Mouse (Mus musculus) mouse embryonic stem cell (cell line): ENCODE data around the gene Galntl6.

Source experiments
- in situ Hi-C, 2 experiments: fragments of 300-500 bp; cut with MboI; formaldehyde crosslinking; loops; 1 replicate in 1 of 2; 3 replicates in 1 of 2; pipeline ENCODE4 v1.14.3; 2019 to 2020; ENCODE audit warnings: low sequenced_read_pairs in 2 of 2, low pct_unique_long_range_greater_than_20kb in 1 of 2, mixed read lengths in 1 of 2; ENCODE audit not compliant: unreplicated experiment in 1 of 2

Gene Galntl6

GRCm38 (mm10) chr8:57758857-57759256 is 1153.6 kb downstream of the Galntl6 start:
- in situ Hi-C loops, result no loop called here

- in situ Hi-C loops, result no loop called here
Measured at GRCm38 (mm10) chr8:57757476-57757875, 1155.0 kb downstream of the Galntl6 start.

GRCm38 (mm10) chr8:57754066-57754465 is 1158.4 kb downstream of the Galntl6 start:
- in situ Hi-C loops, result no loop called here

- in situ Hi-C loops, result no loop called here
Measured at GRCm38 (mm10) chr8:57743636-57744035, 1168.8 kb downstream of the Galntl6 start.

GRCm38 (mm10) chr8:57741983-57742382 is 1170.5 kb downstream of the Galntl6 start:
- in situ Hi-C loops, result no loop called here

- in situ Hi-C loops, result no loop called here
Measured at GRCm38 (mm10) chr8:57741309-57741708, 1171.1 kb downstream of the Galntl6 start.

- in situ Hi-C loops, result no loop called here
Measured at GRCm38 (mm10) chr8:57737281-57737680, 1175.2 kb downstream of the Galntl6 start.

- in situ Hi-C loops, result no loop called here
Measured at GRCm38 (mm10) chr8:57732795-57733194, 1179.6 kb downstream of the Galntl6 start.

GRCm38 (mm10) chr8:57731666-57732065 is 1180.8 kb downstream of the Galntl6 start:
- in situ Hi-C loops, result no loop called here

GRCm38 (mm10) chr8:57728276-57728675 is 1184.2 kb downstream of the Galntl6 start:
- in situ Hi-C loops, result no loop called here

GRCm38 (mm10) chr8:57724843-57725627 is 1187.4 kb downstream of the Galntl6 start:
- in situ Hi-C loops, result no loop called here
